Mouse (Mus musculus) olfactory bulb, adult 2 months (tissue): Measurements from ENCODE around the gene Prr36.

Source experiments
- CTCF ChIP-seq: fragments of 200-500 bp; IDR thresholded peaks from 2 replicates; pipeline ENCODE4 v1.5.1; 2012; ENCODE audit warnings: low read depth, mild to moderate bottlenecking, low read length, moderate library complexity; ENCODE audit not compliant: insufficient read depth
- POLR2A ChIP-seq: fragments of 200-500 bp; IDR thresholded peaks from 2 replicates; pipeline ENCODE4 v1.6.1; 2012; ENCODE audit warnings: mild to moderate bottlenecking, low read depth, low read length, moderate library complexity; ENCODE audit not compliant: insufficient read depth

GRCm38 (mm10) chr8:4216296-4216695, 963 bp downstream of the Prr36 start:
- TF ChIP-seq CTCF: no peak
- TF ChIP-seq POLR2A: no peak
